Mouse (Mus musculus) naive thymus-derived CD4-positive, alpha-beta T cell, adult 5 months (primary cell): ENCODE results near the gene Cnnm1. TPM values are rescaled to one million over a fixed set of nuclear protein-coding genes. Genes with fewer than 3 reads are reported as not detected.

Source experiments
- polyA plus RNA-seq: library from polyadenylated mRNA; unstranded; fragments of 100-300 nt; shearing (Covaris generic); gene quantifications from one replicate; pipeline ENCODE4 v1.2.1, GENCODE M21; 2017

The Cnnm1 gene
- not detected for polyA plus RNA-seq

DNA sequence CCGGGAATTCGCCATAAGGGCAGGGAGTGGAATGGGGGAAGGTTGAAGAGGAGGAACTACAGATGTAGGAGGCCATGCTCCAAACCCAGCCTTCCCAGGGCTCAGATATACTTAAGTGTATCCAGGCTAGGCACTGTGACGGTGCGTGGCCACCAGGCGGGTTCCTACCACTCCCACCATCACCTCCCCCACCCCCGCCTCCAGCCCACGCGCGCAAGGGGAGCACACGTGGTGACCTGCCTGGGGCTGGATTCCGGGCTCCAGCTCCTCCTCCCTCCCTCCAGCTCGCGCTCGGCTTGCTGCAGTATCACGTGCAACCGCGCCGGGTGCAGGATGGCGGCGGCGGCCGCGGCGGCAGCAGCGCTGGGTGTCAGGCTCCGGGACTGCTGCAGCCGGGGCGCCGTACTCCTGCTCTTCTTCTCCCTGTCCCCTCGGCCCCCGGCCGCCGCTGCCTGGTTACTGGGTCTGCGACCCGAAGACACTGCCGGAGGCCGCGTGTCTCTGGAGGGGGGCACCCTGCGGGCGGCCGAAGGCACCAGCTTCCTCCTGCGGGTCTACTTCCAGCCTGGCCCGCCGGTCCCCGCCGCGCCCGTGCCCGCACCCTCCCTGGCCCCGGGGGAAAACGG lies at the start of gene Cnnm1:
TSS of gene Cnnm1 (plus strand) at position 325 of the 626 bp plus-strand sequence.

DNA sequence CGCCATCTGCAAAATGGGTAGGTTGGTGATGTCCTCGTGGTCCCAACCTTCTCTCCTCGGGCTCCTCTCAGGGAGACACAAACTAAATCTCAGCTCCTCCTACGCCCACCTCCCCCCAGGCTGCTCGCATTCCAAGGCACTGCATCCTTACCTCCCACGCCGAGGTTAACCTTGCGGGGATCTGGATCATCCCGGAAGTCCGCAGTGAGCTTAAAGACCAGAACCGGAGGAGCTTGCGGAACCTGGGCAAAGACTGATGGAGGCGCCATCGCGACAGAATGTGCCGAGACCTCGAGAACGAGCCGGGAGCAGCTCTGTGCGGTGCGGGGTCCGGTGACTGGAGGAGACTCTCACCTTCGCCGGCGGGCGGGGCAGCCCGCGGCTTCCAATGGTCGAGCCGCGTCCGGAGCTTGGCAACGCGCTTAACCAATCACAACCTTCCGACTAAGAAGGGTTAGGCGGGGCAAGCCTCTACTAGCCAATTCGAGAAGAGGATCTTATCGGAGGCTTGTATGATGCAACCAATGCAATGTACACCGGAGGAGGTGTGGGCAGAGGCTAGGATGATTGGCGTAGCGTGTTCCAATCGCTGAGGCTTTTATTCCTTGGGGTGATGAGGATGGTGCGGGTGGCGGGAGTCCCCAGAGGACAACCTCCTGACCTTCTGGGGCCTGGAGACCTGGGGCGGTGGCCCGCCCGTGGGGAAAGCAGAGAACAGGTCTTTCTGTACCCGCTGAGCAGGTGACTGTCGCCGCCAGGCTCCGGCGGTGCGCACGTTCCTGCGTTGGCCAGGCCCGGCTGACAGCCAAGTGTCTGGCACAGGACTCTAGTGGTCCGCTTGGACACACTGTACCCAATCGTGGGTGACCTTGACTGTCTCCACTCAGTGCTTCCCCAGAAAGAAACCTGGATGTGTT lies 84.2 kb downstream of the Cnnm1 start, which contains the start of gene Got1:
TSS of gene Got1 (minus strand) at position 419 of the 917 bp plus-strand sequence.

Other genes with a start within 250 kb of the Cnnm1 start
- gene Hpse2, start 52.1 kb upstream of the Cnnm1 start, polyA plus RNA-seq, result not detected
- gene Got1, start 84.2 kb downstream of the Cnnm1 start, polyA plus RNA-seq, result 204 TPM
- gene Nkx2-3, start 171.9 kb downstream of the Cnnm1 start, polyA plus RNA-seq, result not detected
- 49.4 TPM for gene Slc25a28, start 234.4 kb downstream of the Cnnm1 start, polyA plus RNA-seq
- gene Entpd7, start 249.2 kb downstream of the Cnnm1 start, polyA plus RNA-seq, result 2.0 TPM